Comparison of ENCODE assay signal across 13 mouse cellular contexts in the genomic region with DNA sequence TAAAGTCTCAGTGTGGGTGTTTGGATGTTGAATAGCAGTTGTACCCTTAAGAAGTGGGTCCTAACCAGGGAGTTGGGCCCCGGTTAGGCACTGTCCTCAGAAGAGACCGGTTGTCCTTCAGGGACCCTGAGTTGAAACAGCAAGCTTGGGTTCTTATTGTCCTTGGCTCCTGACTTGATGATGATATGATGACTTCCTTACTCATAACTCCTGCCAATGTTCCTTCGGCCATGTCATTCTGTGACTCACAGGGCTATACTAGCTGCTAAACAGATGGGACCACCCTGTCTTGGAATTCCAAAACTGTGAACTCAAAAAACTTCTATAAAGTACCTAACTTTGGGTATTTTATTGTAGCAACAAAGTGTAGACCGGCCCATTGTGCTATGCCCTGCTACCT. TPM values are rescaled to one million over a fixed set of nuclear protein-coding genes. Genes with fewer than 3 reads are reported as not detected.
"Had no signal": no experiment of that assay in that cellular context is flagged by ENCODE, and none has a peak within 500 bp of the region (broad histone marks: within the 10 kb centered on the region; RNA-seq: fewer than 3 reads in every experiment).

No protein-coding gene starts in this region.

- H3K4me3 ChIP-seq: limb, embryonic 13.5 days; lung, embryonic 15.5 days; midbrain, embryonic 10.5 days; neural tube, embryonic 13.5 days; stomach, embryonic 15.5 days had no signal

- H3K27me3 ChIP-seq: lung, embryonic 15.5 days; stomach, embryonic 15.5 days had no signal

- DNase-seq: kidney, adult 9 months; kidney, postnatal 36 days; midbrain, embryonic 14.5 days; retina, postnatal 1 day; right cerebral cortex, postnatal 4 days; thymus, adult 2 months; thymus, postnatal 36 days had no signal

- H3K9me3 ChIP-seq: limb, embryonic 13.5 days; lung, embryonic 15.5 days; midbrain, embryonic 10.5 days; neural tube, embryonic 13.5 days; stomach, embryonic 15.5 days had no signal

- H3K36me3 ChIP-seq: limb, embryonic 13.5 days; lung, embryonic 15.5 days; midbrain, embryonic 10.5 days; neural tube, embryonic 13.5 days; stomach, embryonic 15.5 days had no signal

- H3K4me1 ChIP-seq: limb, embryonic 13.5 days; stomach, embryonic 15.5 days had no signal

RNA-seq across cellular contexts. Expression of gene Diras2, which starts 56.7 kb away (rescaled TPM):
- total RNA-seq: liver, adult 2 months had no signal
